Mouse (Mus musculus) bone marrow macrophage, adult 2 months (primary cell): Measurements from ENCODE around the gene Ptgfrn.

Source experiments
- CTCF ChIP-seq: IDR thresholded peaks from 2 replicates; pipeline ENCODE4 v1.5.1; 2012; ENCODE audit warnings: low read depth, mild to moderate bottlenecking, low read length, moderate library complexity
- POLR2A ChIP-seq: IDR thresholded peaks from 2 replicates; pipeline ENCODE4 v1.6.1; 2012; ENCODE audit warnings: mild to moderate bottlenecking, low read depth, low read length, borderline replicate concordance

DNA sequence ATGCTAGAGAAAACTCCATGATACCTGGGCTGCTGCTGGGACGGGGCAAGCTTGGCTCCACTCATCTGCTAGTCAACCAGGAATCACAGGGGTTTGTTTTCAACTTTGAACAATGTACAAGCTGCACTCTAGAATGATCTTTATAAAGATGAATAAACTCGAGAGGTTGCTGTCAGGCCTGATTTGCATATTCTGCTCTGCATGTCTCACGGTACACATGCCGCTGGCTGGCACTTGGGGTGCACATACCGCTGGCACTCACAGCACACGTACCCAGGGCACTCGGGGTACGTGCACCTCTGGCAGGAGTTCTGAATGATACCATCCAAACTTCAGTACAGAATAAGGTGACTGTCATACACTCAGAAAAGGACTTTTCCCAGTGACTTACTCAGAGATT, 97.5 kb downstream of the Ptgfrn start:
- TF ChIP-seq POLR2A: no peak
- TF ChIP-seq CTCF: no peak
